In the genomic region with DNA sequence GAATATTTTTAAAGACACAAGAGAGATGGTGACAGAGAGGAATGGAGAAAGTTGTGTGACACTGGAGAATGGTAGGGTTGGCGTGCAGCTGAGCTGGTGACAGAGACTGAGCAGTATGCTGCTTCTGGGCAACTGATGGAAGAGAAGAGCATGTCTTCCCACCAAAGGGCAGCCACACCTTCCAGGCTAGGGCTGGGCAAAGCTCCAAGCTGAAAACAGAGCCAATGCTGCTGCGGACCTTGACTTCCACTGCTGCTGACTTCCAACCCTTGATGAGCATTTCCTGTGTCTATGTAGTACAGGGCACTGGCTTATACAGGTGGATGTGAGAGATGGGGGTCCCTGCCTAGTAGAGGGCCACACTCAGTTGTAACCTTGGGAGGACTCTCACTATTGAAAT, we compare ENCODE assay signal across 23 mouse cellular contexts.
A peak's percentile ranks its signal among the peaks of the same experiment; 100 is the strongest.
DNase-seq lines count a peak whose midpoint lies in the region; ATAC-seq lines count a peak whose summit lies in the region.
"Had no signal": no experiment of that assay in that cellular context is flagged by ENCODE, and none has a peak within 500 bp of the region (broad histone marks: within the 10 kb centered on the region; RNA-seq: fewer than 3 reads in every experiment).

No protein-coding gene starts in this region.

- no peak overlapping the region for H3K4me3 ChIP-seq in heart, embryonic 11.5 days (ENCODE audit: low read depth, low read length)
- H3K4me3 ChIP-seq: forebrain, embryonic 10.5 days; layer of hippocampus, adult 2 months; limb, embryonic 13.5 days; megakaryocyte, embryonic 14.5 days; midbrain, embryonic 13.5 days had no signal

- intact Hi-C loops in left cerebral cortex, postnatal 4 days (cut with DNase I) = no loop called here
- intact Hi-C loops in left cerebral cortex, postnatal 10 days (cut with DNase I) = no loop called here

- H3K9ac ChIP-seq in heart, embryonic 11.5 days (ENCODE audit: low read depth, low read length) = no peak overlapping the region
- H3K9ac ChIP-seq: forebrain, postnatal 0 days; limb, embryonic 13.5 days; liver, embryonic 14.5 days; lung, embryonic 14.5 days; midbrain, embryonic 13.5 days had no signal

- H3K36me3 ChIP-seq in heart, embryonic 11.5 days (ENCODE audit: control insufficient read depth, insufficient read depth, low read length) = no peaks in the 10 kb centered on the region
- H3K36me3 ChIP-seq: forebrain, embryonic 10.5 days; limb, embryonic 13.5 days; midbrain, embryonic 13.5 days had no signal

- H3K27ac ChIP-seq in heart, embryonic 11.5 days (ENCODE audit: low read depth, low read length) = no peak overlapping the region
- H3K27ac ChIP-seq: forebrain, embryonic 10.5 days; hindbrain, postnatal 0 days; layer of hippocampus, adult 2 months; limb, embryonic 13.5 days; liver, embryonic 14.5 days; midbrain, embryonic 13.5 days had no signal

- H3K9me3 ChIP-seq in heart, embryonic 11.5 days (replicated peaks; ENCODE audit: control insufficient read depth, low read length) = no peaks in the 10 kb centered on the region
- H3K9me3 ChIP-seq: forebrain, embryonic 10.5 days; limb, embryonic 13.5 days; midbrain, embryonic 13.5 days had no signal

- H3K4me2 ChIP-seq in heart, embryonic 11.5 days = no peak overlapping the region
- H3K4me2 ChIP-seq: limb, embryonic 13.5 days; lung, embryonic 14.5 days; midbrain, embryonic 13.5 days had no signal

- WGBS in heart, embryonic 11.5 days (ENCODE audit: insufficient replicate concordance) = 84% methylated on average over 2 of the region's 2 CpGs

- no peaks in the 10 kb centered on the region for H3K4me1 ChIP-seq in heart, embryonic 11.5 days (ENCODE audit: control insufficient read depth, insufficient read depth, low read length)
- H3K4me1 ChIP-seq: limb, embryonic 13.5 days; megakaryocyte, embryonic 14.5 days; midbrain, embryonic 13.5 days had no signal

- DNase-seq in heart, adult 11 months = peak; percentile 79
- DNase-seq in left cerebral cortex, postnatal 4 days = peak; percentile 15
- DNase-seq in left cerebral cortex, postnatal 10 days (ENCODE audit: extremely low spot score in 1 of 2, low spot score in 2 of 2) = no peak
- DNase-seq in kidney, adult 8-10 months = peak; percentile 67 to 87
- peak; percentile 80 to 88 for DNase-seq in kidney, postnatal 36 days
- no peak for DNase-seq in lung, postnatal 10 days
- DNase-seq: cerebellum, adult 8-10 months; forebrain, postnatal 0 days; gastrocnemius, postnatal 36 days; layer of hippocampus, postnatal 36 days; lung, embryonic 14.5 days; lung, postnatal 36 days; right cerebral cortex, postnatal 14 days had no signal

- ATAC-seq in heart, embryonic 11.5 days (replicated peaks; ENCODE audit: insufficient number of reproducible peaks, low FRiP score, low TSS enrichment) = no peak
- ATAC-seq: activated CD4-positive, CD25-positive, alpha-beta regulatory T cell, adult 4 months; forebrain, postnatal 0 days; hindbrain, postnatal 0 days; intestine, embryonic 16.5 days; midbrain, embryonic 13.5 days had no signal

- no peaks in the 10 kb centered on the region for H3K27me3 ChIP-seq in heart, embryonic 11.5 days (ENCODE audit: control insufficient read depth, insufficient read depth, low read length)
- H3K27me3 ChIP-seq: limb, embryonic 13.5 days; midbrain, embryonic 13.5 days had no signal

Comparison
In these comparisons a context has a peak if more than half of its experiments do, and no peak if none do; other contexts are left out.
1. DNase-seq: peak in heart, adult 11 months (single experiment), left cerebral cortex, postnatal 4 days (single experiment), kidney, adult 8-10 months (2 of 2) and kidney, postnatal 36 days (2 of 2); none in left cerebral cortex, postnatal 10 days (0 of 2) and lung, postnatal 10 days (single experiment).